Mouse (Mus musculus) erythroblast, embryonic 14.5 days (primary cell): ENCODE data around the gene Gm10382.

Source experiments
- GATA1 ChIP-seq: IDR thresholded peaks from 2 replicates; pipeline ENCODE4 v1.6.1; 2012; ENCODE audit warnings: low read length, inconsistent platforms, mixed read lengths
- TAL1 ChIP-seq: IDR thresholded peaks from 3 replicates; pipeline ENCODE4 v1.6.1; 2012; ENCODE audit warnings: low read length, inconsistent platforms, mixed read lengths

DNA sequence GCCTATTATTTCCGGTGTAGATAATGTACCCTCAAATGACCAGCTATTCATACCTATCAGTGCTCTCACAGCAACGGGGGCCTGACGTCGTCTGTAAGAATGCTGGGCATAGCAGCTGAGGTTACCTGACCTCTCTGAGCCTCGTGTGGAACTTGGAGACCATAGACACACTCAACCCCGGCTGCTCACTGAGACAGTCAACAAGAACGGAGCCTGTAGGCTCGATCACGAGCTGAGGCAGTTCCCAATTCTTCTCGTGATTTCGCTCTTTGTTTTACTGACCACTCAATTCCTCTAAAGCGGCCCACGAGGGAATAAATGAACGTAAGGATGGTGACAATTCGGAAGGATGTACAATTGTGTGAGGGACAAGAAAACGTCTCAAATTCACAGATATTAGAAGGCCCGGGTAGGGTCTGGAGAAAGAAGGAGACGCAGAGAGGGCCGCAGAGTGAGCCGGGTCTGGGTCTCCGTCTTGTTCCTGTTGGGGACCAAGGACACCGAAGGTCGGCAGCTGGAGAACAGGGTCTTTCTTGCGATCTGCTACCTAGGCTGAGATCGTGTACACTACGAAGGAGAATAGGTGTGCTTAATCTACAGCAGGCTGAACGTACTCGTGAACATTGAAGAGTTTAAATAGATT is 15.9 kb downstream of the Gm10382 start:
- TF ChIP-seq TAL1 (no peak), GATA1 (no peak)
